Mouse (Mus musculus) gastrocnemius, adult 2 months (tissue): ENCODE measurements around the gene BC147527. TPM values are rescaled to one million over a fixed set of nuclear protein-coding genes. Genes with fewer than 3 reads are reported as not detected.
"Not testable (repeated sequence)": the region's sequence is repeated elsewhere in the genome, so short reads cannot be mapped to it uniquely, and the experiment has no call there.

Experiments
- DNase-seq: peaks from one replicate; pipeline ENCODE4 v3.0.0; 2022
- H3K27ac ChIP-seq: fragments of 200-600 bp; 2 replicates; pipeline ENCODE4 v1.8.1; 2022; ENCODE audit warnings: mild to moderate bottlenecking
- H3K4me3 ChIP-seq: fragments of 200-600 bp; 2 replicates; pipeline ENCODE4 v1.8.1; 2022; ENCODE audit warnings: mild to moderate bottlenecking, moderate library complexity
- CTCF ChIP-seq: fragments of 200-600 bp; IDR thresholded peaks from 2 replicates; pipeline ENCODE4 v1.8.1; 2022; ENCODE audit warnings: antibody characterized with exemption, mild to moderate bottlenecking, moderate library complexity
- intact Hi-C: fragments of 180-260 bp; cut with DNase I; formaldehyde crosslinking; loops from one replicate; pipeline ENCODE4 v1.15.1; 2025
- long read RNA-seq, 2 experiments: library from polyadenylated mRNA; stranded (forward); transcript quantifications; one replicate each; pipeline ENCODE4 v2.0.0; 2021
- total RNA-seq, 2 experiments: library from RNA; stranded (reverse); gene quantifications; 2 replicates each; pipeline ENCODE4 v1.2.3; 2021

Gene BC147527
- total RNA-seq = not detected
- long read RNA-seq, experiment 1 = 0 reads
- long read RNA-seq, experiment 2 = 0 reads

- no peak for TF ChIP-seq CTCF
- no peak within 1 kb of the TSS for H3K4me3 ChIP-seq
- DNase-seq = no peak
- intact Hi-C loops = no loop called here
- H3K27ac ChIP-seq = no peak within 1 kb of the TSS
Observed at GRCm38 (mm10) chr13:120299991-120300442, at the start of gene BC147527. BC147527 (plus strand) TSS chr13:120300392.

GRCm38 (mm10) chr13:120251208-120251924, 48.8 kb upstream of the BC147527 start:
- H3K27ac ChIP-seq, H3K4me3 ChIP-seq, DNase-seq, intact Hi-C loops: not testable (repeated sequence)

GRCm38 (mm10) chr13:120258817-120259658, 41.2 kb upstream of the BC147527 start:
- H3K4me3 ChIP-seq, DNase-seq, intact Hi-C loops, H3K27ac ChIP-seq: not testable (repeated sequence)

- intact Hi-C loops, DNase-seq, H3K27ac ChIP-seq, H3K4me3 ChIP-seq: not testable (repeated sequence)
Observed at GRCm38 (mm10) chr13:120259718-120260117, 40.5 kb upstream of the BC147527 start.

GRCm38 (mm10) chr13:120262870-120263269, 37.3 kb upstream of the BC147527 start, which contains the start of gene AF067061:
AF067061 (plus strand) TSS chr13:120263114.
- DNase-seq, H3K4me3 ChIP-seq, H3K27ac ChIP-seq, intact Hi-C loops: not testable (repeated sequence)

- intact Hi-C loops, H3K27ac ChIP-seq, H3K4me3 ChIP-seq, DNase-seq: not testable (repeated sequence)
Observed at GRCm38 (mm10) chr13:120277837-120278236, 22.4 kb upstream of the BC147527 start.

GRCm38 (mm10) chr13:120278784-120279183, 21.4 kb upstream of the BC147527 start:
- intact Hi-C loops = no loop called here
- no peak overlapping the region for H3K4me3 ChIP-seq
- no peak for DNase-seq
- H3K27ac ChIP-seq = no peak overlapping the region
- no peak for TF ChIP-seq CTCF

GRCm38 (mm10) chr13:120299324-120299894, 783 bp upstream of the BC147527 start:
- Histone ChIP-seq H3K4me3 (no peak overlapping the region), H3K27ac (no peak overlapping the region)
- no peak for DNase-seq
- intact Hi-C loops = no loop called here
- TF ChIP-seq CTCF = no peak

- Histone ChIP-seq H3K27ac (no peak overlapping the region), H3K4me3 (no peak overlapping the region)
- no peak for TF ChIP-seq CTCF
- intact Hi-C loops = no loop called here
- DNase-seq = no peak
Observed at GRCm38 (mm10) chr13:120300853-120301252, 661 bp downstream of the BC147527 start.

- intact Hi-C loops = no loop called here
- no peak for TF ChIP-seq CTCF
- DNase-seq = no peak
- Histone ChIP-seq H3K27ac (no peak overlapping the region), H3K4me3 (no peak overlapping the region)
Observed at GRCm38 (mm10) chr13:120310749-120311148, 10.6 kb downstream of the BC147527 start.

GRCm38 (mm10) chr13:120313584-120313983, 13.4 kb downstream of the BC147527 start:
- no peak for DNase-seq
- H3K27ac ChIP-seq = no peak overlapping the region
- intact Hi-C loops = no loop called here
- no peak for TF ChIP-seq CTCF
- H3K4me3 ChIP-seq = no peak overlapping the region

- H3K27ac ChIP-seq, DNase-seq, H3K4me3 ChIP-seq, intact Hi-C loops: not testable (repeated sequence)
Observed at GRCm38 (mm10) chr13:120316578-120316977, 16.4 kb downstream of the BC147527 start, which contains the start of gene Tcstv3. Tcstv3 (plus strand) TSS chr13:120316878.

GRCm38 (mm10) chr13:120320183-120320582, 20.0 kb downstream of the BC147527 start:
- no peak for DNase-seq
- TF ChIP-seq CTCF = no peak
- Histone ChIP-seq H3K27ac (no peak overlapping the region), H3K4me3 (no peak overlapping the region)
- intact Hi-C loops = no loop called here
